Mouse (Mus musculus) stomach, embryonic 16.5 days (tissue): Measurements from ENCODE around the gene Dok7. TPM values are rescaled to one million over a fixed set of nuclear protein-coding genes. Genes with fewer than 3 reads are reported as not detected.

Experiments
- ATAC-seq: fragments of 200-750 bp; cut with Nextera tagmentation; 2 replicates; pipeline ENCODE4 v1.8.0; 2017; ENCODE audit warnings: moderate number of reproducible peaks, moderate TSS enrichment; ENCODE audit not compliant: insufficient read depth, low FRiP score
- H3K27ac ChIP-seq: fragments of 300-500 bp; sonication (generic); 2 replicates; pipeline ENCODE4 v1.5.1; 2014; ENCODE audit warnings: low read length
- H3K27me3 ChIP-seq: fragments of 300-500 bp; sonication (generic); 2 replicates; pipeline ENCODE4 v1.6.1; 2014; ENCODE audit warnings: low read length, control low read depth, mixed read lengths; ENCODE audit not compliant: control insufficient read depth, insufficient read depth
- H3K36me3 ChIP-seq: fragments of 300-500 bp; sonication (generic); 2 replicates; pipeline ENCODE4 v1.6.1; 2014; ENCODE audit warnings: low read length; ENCODE audit not compliant: control insufficient read depth, insufficient read depth
- H3K4me1 ChIP-seq: fragments of 300-500 bp; sonication (generic); 2 replicates; pipeline ENCODE4 v1.6.1; 2014; ENCODE audit warnings: low read length, control low read depth, mixed read lengths; ENCODE audit not compliant: control insufficient read depth, insufficient read depth
- H3K4me2 ChIP-seq: fragments of 300-500 bp; sonication (generic); 2 replicates; pipeline ENCODE4 v1.6.1; 2014; ENCODE audit warnings: low read depth, low read length, mixed read lengths
- H3K4me3 ChIP-seq: fragments of 300-500 bp; sonication (generic); replicated peaks from 2 replicates; pipeline ENCODE4 v1.5.1; 2014; ENCODE audit warnings: mild to moderate bottlenecking, low read length
- H3K9ac ChIP-seq: fragments of 300-500 bp; sonication (generic); 2 replicates; pipeline ENCODE4 v1.6.1; 2014; ENCODE audit warnings: low read length
- H3K9me3 ChIP-seq: fragments of 300-500 bp; sonication (generic); replicated peaks from 2 replicates; pipeline ENCODE4 v1.6.1; 2016; ENCODE audit warnings: low read length, control low read depth; ENCODE audit not compliant: control insufficient read depth
- WGBS: fragments of 180-500 bp; shearing (Covaris S2); extraction: QIAGEN DNeasy Blood & Tissue Kit; methylation state at CpG from one replicate; pipeline ENCODE4 v1.1.7; 2014; 5-methylcytosine and 5-hydroxymethylcytosine counted together
- microRNA-seq: library from miRNA; unstranded; fragments of <30 nt; microRNA quantifications from one replicate; pipeline ENCODE4, GENCODE M21; 2016
- polyA plus RNA-seq: library from polyadenylated mRNA; unstranded; fragments of >200 nt; fragmentation: Nextera tagmentation; extraction: Ambion mirVana; gene quantifications from 2 replicates; pipeline ENCODE4 v1.2.1, GENCODE M21; 2015

The Dok7 gene
- polyA plus RNA-seq, 1 experiment from 2014 or later, result 2.0 TPM

GRCm38 (mm10) chr5:35135903-35136302 is 79.3 kb downstream of the Dok7 start:
- H3K4me3 ChIP-seq, result no peak overlapping the region
- H3K36me3 ChIP-seq, result no peaks in the 10 kb centered on the region
- 50% methylated on average over 5 of the region's 5 CpGs for WGBS
- H3K27me3 ChIP-seq, result no peaks in the 10 kb centered on the region
- no peak overlapping the region for H3K9ac ChIP-seq
- no peak for ATAC-seq
- H3K9me3 ChIP-seq, result no peaks in the 10 kb centered on the region
- no peak overlapping the region for H3K27ac ChIP-seq
- no peak overlapping the region for H3K4me2 ChIP-seq
- no peaks in the 10 kb centered on the region for H3K4me1 ChIP-seq

Small RNA genes within 50 kb of the gene (microRNA-seq; reads per million reads assigned to microRNA genes)
- 3.5 reads per million, percentile 19 among the genes with 10 or more reads in this experiment for gene Mir3097

Other genes starting within 250 kb of the Dok7 start
- gene Msantd1, start 148.8 kb upstream of the Dok7 start, polyA plus RNA-seq, result 0.59 and 0.65 TPM in 2 replicates
- gene Rgs12, start 107.3 kb upstream of the Dok7 start, polyA plus RNA-seq, result 31.8 and 34.4 TPM in 2 replicates
- 7.7 and 8.2 TPM in 2 replicates for gene Hgfac, start 15.3 kb upstream of the Dok7 start, polyA plus RNA-seq
- 156 and 192 TPM in 2 replicates for gene Lrpap1, start 49.0 kb downstream of the Dok7 start, polyA plus RNA-seq
- gene Adra2c, start 221.6 kb downstream of the Dok7 start, polyA plus RNA-seq, result not detected in 2 replicates